Mouse (Mus musculus) cerebellum, adult 2 months (tissue): ENCODE measurements around the gene Amigo3. TPM values are rescaled to one million over a fixed set of nuclear protein-coding genes. Genes with fewer than 3 reads are reported as not detected.
A peak's percentile ranks its signal among the peaks of the same experiment; 100 is the strongest.

Experiments
- DNase-seq, 2 experiments: peaks; one replicate each; pipeline ENCODE4 v3.0.0; 2021
- H3K27ac ChIP-seq: fragments of 200-500 bp; 2 replicates; pipeline ENCODE4 v1.5.1; 2012; ENCODE audit warnings: low read length, control low read depth, inconsistent platforms; ENCODE audit not compliant: insufficient read depth
- H3K27me3 ChIP-seq: fragments of 200-500 bp; 2 replicates; pipeline ENCODE4 v1.6.1; 2012; ENCODE audit warnings: inconsistent platforms, mild to moderate bottlenecking, low read length, moderate library complexity; ENCODE audit not compliant: control insufficient read depth, insufficient read depth
- H3K4me1 ChIP-seq: fragments of 200-500 bp; 2 replicates; pipeline ENCODE4 v1.6.1; 2011; ENCODE audit warnings: low read length; ENCODE audit not compliant: control insufficient read depth, insufficient read depth
- H3K4me3 ChIP-seq: fragments of 200-500 bp; replicated peaks from 2 replicates; pipeline ENCODE3; 2011; ENCODE audit warnings: mild to moderate bottlenecking, low read depth, low read length, control low read depth; ENCODE audit not compliant: insufficient read depth
- CTCF ChIP-seq: fragments of 200-500 bp; IDR thresholded peaks from 2 replicates; pipeline ENCODE4 v1.5.1; 2011; ENCODE audit warnings: low read depth, mild to moderate bottlenecking, control low read depth, low read length, moderate library complexity, borderline replicate concordance; ENCODE audit not compliant: insufficient read depth
- POLR2A ChIP-seq: fragments of 200-500 bp; IDR thresholded peaks from 2 replicates; pipeline ENCODE4 v1.6.1; 2011; ENCODE audit warnings: low read length, control low read depth, borderline replicate concordance; ENCODE audit not compliant: insufficient read depth
- WGBS: fragments of 180-500 bp; shearing (Covaris S2); methylation state at CpG from one replicate; pipeline ENCODE4 v1.1.7; 2018; 5-methylcytosine and 5-hydroxymethylcytosine counted together
- polyA plus RNA-seq: library from polyadenylated mRNA; depleted of rRNA; stranded (reverse); fragments of >200 nt; gene quantifications from 2 replicates; pipeline ENCODE4 v1.2.3, GENCODE M21; 2012; rRNA removed

Amigo3 gene
- polyA plus RNA-seq, 1 experiment = 2.7 TPM

- peaks cover 22% of the 10 kb centered on the region for H3K4me1 ChIP-seq
- peak overlapping the region; percentile 61 for H3K4me3 ChIP-seq
- H3K27me3 ChIP-seq = no peaks in the 10 kb centered on the region
- peak in 1 of 2 experiments; percentile 62 for DNase-seq
- under 1% methylated on average over 16 of the region's 16 CpGs for WGBS
- H3K27ac ChIP-seq = peak overlapping the region; percentile 23; the same call in 1 of the 2 replicates
- TF ChIP-seq POLR2A (no peak), CTCF (no peak)
Measured at GRCm38 (mm10) chr9:108094998-108095411, 42.0 kb downstream of the Amigo3 start.

- peak; percentile 71 to 78 for DNase-seq
Measured at GRCm38 (mm10) chr9:108095518-108095917, 42.6 kb downstream of the Amigo3 start.

GRCm38 (mm10) chr9:108095949-108096712 lies 43.2 kb downstream of the Amigo3 start:
- 52% methylated on average over 10 of the region's 10 CpGs for WGBS
- peaks cover 26% of the 10 kb centered on the region for H3K4me1 ChIP-seq
- no peak overlapping the region; the same call in 1 of the 2 replicates for H3K27ac ChIP-seq
- H3K27me3 ChIP-seq = no peaks in the 10 kb centered on the region
- no peak for DNase-seq
- TF ChIP-seq CTCF (no peak), POLR2A (no peak)
- no peak overlapping the region for H3K4me3 ChIP-seq

More at GRCm38 (mm10) chr9:108095518-108095917, 42.6 kb downstream of the Amigo3 start:
- TF ChIP-seq CTCF = peak; percentile 83
- TF ChIP-seq POLR2A = no peak
- 12% methylated on average over 3 of the region's 3 CpGs for WGBS
- no peak overlapping the region; the same call in 1 of the 2 replicates for H3K27ac ChIP-seq
- no peak overlapping the region for H3K4me3 ChIP-seq
- H3K4me1 ChIP-seq = peaks cover 22% of the 10 kb centered on the region
- H3K27me3 ChIP-seq = no peaks in the 10 kb centered on the region

GRCm38 (mm10) chr9:108099619-108100018 lies 46.7 kb downstream of the Amigo3 start:
- Histone ChIP-seq H3K27ac (peak overlapping the region; percentile 74), H3K4me1 (peaks cover 49% of the 10 kb centered on the region), H3K4me3 (no peak overlapping the region), H3K27me3 (no peaks in the 10 kb centered on the region)
- WGBS = 17% methylated on average over 8 of the region's 8 CpGs
- TF ChIP-seq POLR2A = no peak
- no peak for TF ChIP-seq CTCF
- DNase-seq = peak; percentile 64 to 66

- 10% methylated on average over 31 of the region's 31 CpGs for WGBS
- DNase-seq = peak; percentile 60 to 77
- TF ChIP-seq CTCF (no peak), POLR2A (no peak)
- Histone ChIP-seq H3K27ac (peak overlapping the region; percentile 52; the same call in 1 of the 2 replicates), H3K27me3 (no peaks in the 10 kb centered on the region), H3K4me3 (no peak overlapping the region), H3K4me1 (peaks cover 41% of the 10 kb centered on the region)
Measured at GRCm38 (mm10) chr9:108104766-108105548, 52.0 kb downstream of the Amigo3 start.

Other genes starting within 250 kb of the Amigo3 start
- 64.5 and 66.4 TPM in 2 replicates for gene Rbm6, start 179.9 kb upstream of the Amigo3 start, polyA plus RNA-seq
- gene Mon1a, start 165.0 kb upstream of the Amigo3 start, polyA plus RNA-seq = 32.4 and 34.4 TPM in 2 replicates
- 0.71 and 1.0 TPM in 2 replicates for gene Mst1r, start 146.3 kb upstream of the Amigo3 start, polyA plus RNA-seq
- gene Actl11, start 124.7 kb upstream of the Amigo3 start, polyA plus RNA-seq = not detected in 2 replicates
- 20.2 and 25.1 TPM in 2 replicates for gene Camkv, start 117.5 kb upstream of the Amigo3 start, polyA plus RNA-seq
- 1.5 and 2.2 TPM in 2 replicates for gene Traip, start 103.0 kb upstream of the Amigo3 start, polyA plus RNA-seq
- 8.0 and 10.0 TPM in 2 replicates for gene Uba7, start 77.7 kb upstream of the Amigo3 start, polyA plus RNA-seq
- 0.20 and 0.38 TPM in 2 replicates for gene Gm20661, start 70.1 kb upstream of the Amigo3 start, polyA plus RNA-seq
- gene Inka1, start 67.3 kb upstream of the Amigo3 start, polyA plus RNA-seq = 4.1 and 5.7 TPM in 2 replicates
- 2.2 and 4.1 TPM in 2 replicates for gene Cdhr4, start 60.7 kb upstream of the Amigo3 start, polyA plus RNA-seq
- 6.3 and 6.9 TPM in 2 replicates for gene Gm20662, start 56.8 kb upstream of the Amigo3 start, polyA plus RNA-seq
- 191 and 245 TPM in 2 replicates for gene Ip6k1, start 50.7 kb upstream of the Amigo3 start, polyA plus RNA-seq
- 16.5 and 28.7 TPM in 2 replicates for gene Gmppb, start 3.9 kb upstream of the Amigo3 start, polyA plus RNA-seq
- 0.13 TPM in 1 of 2 replicates, not detected in the other for gene Mst1, start 27.3 kb downstream of the Amigo3 start, polyA plus RNA-seq
- 184 and 213 TPM in 2 replicates for gene Rnf123, start 30.2 kb downstream of the Amigo3 start, polyA plus RNA-seq
- 69.6 and 83.5 TPM in 2 replicates for gene Apeh, start 41.4 kb downstream of the Amigo3 start, polyA plus RNA-seq
- 70.0 and 77.6 TPM in 2 replicates for gene Bsn, start 137.2 kb downstream of the Amigo3 start, polyA plus RNA-seq
- gene Dag1, start 210.8 kb downstream of the Amigo3 start, polyA plus RNA-seq = 33.8 and 38.6 TPM in 2 replicates
- gene Nicn1, start 237.3 kb downstream of the Amigo3 start, polyA plus RNA-seq = 94.1 and 97.5 TPM in 2 replicates
- 63.2 and 64.2 TPM in 2 replicates for gene Amt, start 243.7 kb downstream of the Amigo3 start, polyA plus RNA-seq